Mouse (Mus musculus): ENCODE results near the gene Inpp5k. TPM values are rescaled to one million over a fixed set of nuclear protein-coding genes. Genes with fewer than 3 reads are reported as not detected.

The Inpp5k gene
- polyA plus RNA-seq, 1 experiment from 2014 or later = 17.6 TPM

GRCm38 (mm10) chr11:75657841-75658240 is 27.1 kb downstream of the Inpp5k start:
- no peaks in the 10 kb centered on the region for H3K9me3 ChIP-seq
- peaks cover 39% of the 10 kb centered on the region for H3K4me1 ChIP-seq (replicated peaks)
- peaks cover 31% of the 10 kb centered on the region for H3K36me3 ChIP-seq
- no peak overlapping the region for H3K9ac ChIP-seq
- H3K4me2 ChIP-seq (replicated peaks) = no peak overlapping the region
- no peak overlapping the region for H3K27ac ChIP-seq
- H3K27me3 ChIP-seq (replicated peaks) = no peaks in the 10 kb centered on the region
- no peak overlapping the region for H3K4me3 ChIP-seq (replicated peaks)
- ATAC-seq = no peak

DNA sequence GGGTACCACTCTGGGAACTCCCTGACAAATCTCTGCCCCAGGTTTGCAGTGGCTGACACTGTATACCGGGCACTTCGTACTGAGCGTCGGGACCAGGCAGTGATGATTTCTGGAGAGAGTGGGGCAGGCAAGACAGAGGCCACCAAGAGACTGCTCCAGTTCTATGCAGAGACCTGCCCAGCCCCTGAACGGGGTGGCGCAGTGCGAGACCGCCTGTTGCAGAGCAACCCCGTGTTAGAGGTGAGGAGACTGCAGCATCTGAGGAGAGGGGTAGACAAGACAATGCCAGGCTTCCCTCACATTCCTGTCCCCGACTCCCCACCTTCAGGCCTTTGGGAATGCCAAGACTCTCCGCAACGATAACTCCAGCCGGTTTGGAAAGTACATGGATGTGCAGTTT is 27.5 kb downstream of the Inpp5k start:
- 92% methylated on average over 13 of the region's 13 CpGs for WGBS
- no peak for ATAC-seq
- Histone ChIP-seq H3K4me3 (replicated peaks) (no peak overlapping the region), H3K27ac (no peak overlapping the region), H3K9me3 (no peaks in the 10 kb centered on the region), H3K4me2 (replicated peaks) (no peak overlapping the region), H3K36me3 (peaks cover 31% of the 10 kb centered on the region), H3K9ac (no peak overlapping the region), H3K4me1 (replicated peaks) (peaks cover 35% of the 10 kb centered on the region), H3K27me3 (replicated peaks) (no peaks in the 10 kb centered on the region)

GRCm38 (mm10) chr11:75658996-75659750 is 28.4 kb downstream of the Inpp5k start:
- no peak overlapping the region for H3K27ac ChIP-seq
- H3K36me3 ChIP-seq = peaks cover 31% of the 10 kb centered on the region
- no peak overlapping the region for H3K9ac ChIP-seq
- WGBS = 81% methylated on average over 14 of the region's 14 CpGs
- peaks cover 27% of the 10 kb centered on the region for H3K4me1 ChIP-seq (replicated peaks)
- H3K27me3 ChIP-seq (replicated peaks) = no peaks in the 10 kb centered on the region
- ATAC-seq = no peak
- no peak overlapping the region for H3K4me2 ChIP-seq (replicated peaks)
- no peaks in the 10 kb centered on the region for H3K9me3 ChIP-seq
- no peak overlapping the region for H3K4me3 ChIP-seq (replicated peaks)

- H3K9ac ChIP-seq = no peak overlapping the region
- H3K4me2 ChIP-seq (replicated peaks) = no peak overlapping the region
- no peak for ATAC-seq
- H3K9me3 ChIP-seq = no peaks in the 10 kb centered on the region
- H3K4me3 ChIP-seq (replicated peaks) = no peak overlapping the region
- 92% methylated on average over 12 of the region's 12 CpGs for WGBS
- H3K36me3 ChIP-seq = peaks cover 32% of the 10 kb centered on the region
- H3K4me1 ChIP-seq (replicated peaks) = peaks cover 17% of the 10 kb centered on the region
- H3K27me3 ChIP-seq (replicated peaks) = no peaks in the 10 kb centered on the region
- H3K27ac ChIP-seq = no peak overlapping the region
Measured at GRCm38 (mm10) chr11:75660081-75660590, 29.3 kb downstream of the Inpp5k start.

GRCm38 (mm10) chr11:75660941-75661800 is 30.4 kb downstream of the Inpp5k start:
- Histone ChIP-seq H3K9ac (no peak overlapping the region), H3K36me3 (peaks cover 42% of the 10 kb centered on the region), H3K27me3 (replicated peaks) (no peaks in the 10 kb centered on the region), H3K4me2 (replicated peaks) (no peak overlapping the region), H3K27ac (no peak overlapping the region), H3K4me3 (replicated peaks) (no peak overlapping the region), H3K9me3 (no peaks in the 10 kb centered on the region), H3K4me1 (replicated peaks) (peaks cover 12% of the 10 kb centered on the region)
- no peak for ATAC-seq
- 89% methylated on average over 21 of the region's 21 CpGs for WGBS

DNA sequence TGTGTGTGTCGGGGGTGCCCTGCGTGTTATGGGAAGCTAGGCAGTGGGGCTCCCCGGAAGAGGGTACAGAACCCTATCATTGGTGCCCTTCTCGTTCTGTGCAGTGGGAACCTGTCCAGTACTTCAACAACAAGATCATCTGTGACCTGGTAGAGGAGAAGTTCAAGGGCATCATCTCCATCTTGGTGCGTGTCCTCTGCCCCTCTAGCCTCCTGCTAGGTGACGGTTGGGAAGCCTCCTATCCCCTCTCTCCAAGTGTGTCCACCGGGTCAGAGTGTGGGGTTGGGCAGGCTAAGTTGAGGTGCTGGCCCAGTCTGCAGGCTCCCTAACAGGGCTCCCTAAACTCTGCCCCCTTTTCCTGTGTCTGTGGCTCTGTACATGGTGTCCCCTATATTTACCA is 31.3 kb downstream of the Inpp5k start:
- Histone ChIP-seq H3K9ac (no peak overlapping the region), H3K4me2 (replicated peaks) (no peak overlapping the region), H3K9me3 (no peaks in the 10 kb centered on the region), H3K27ac (no peak overlapping the region), H3K4me1 (replicated peaks) (peaks cover 3% of the 10 kb centered on the region; the same call in 1 of the 2 replicates), H3K4me3 (replicated peaks) (no peak overlapping the region), H3K27me3 (replicated peaks) (no peaks in the 10 kb centered on the region), H3K36me3 (peaks cover 51% of the 10 kb centered on the region)
- no peak for ATAC-seq
- 93% methylated on average over 7 of the region's 7 CpGs for WGBS

GRCm38 (mm10) chr11:75666296-75666695 is 35.5 kb downstream of the Inpp5k start:
- no peak overlapping the region for H3K9ac ChIP-seq
- no peak overlapping the region for H3K27ac ChIP-seq
- ATAC-seq = no peak
- no peaks in the 10 kb centered on the region for H3K9me3 ChIP-seq
- H3K27me3 ChIP-seq (replicated peaks) = no peaks in the 10 kb centered on the region
- no peaks in the 10 kb centered on the region for H3K4me1 ChIP-seq (replicated peaks)
- H3K4me2 ChIP-seq (replicated peaks) = no peak overlapping the region
- H3K4me3 ChIP-seq (replicated peaks) = no peak overlapping the region
- peaks cover 62% of the 10 kb centered on the region for H3K36me3 ChIP-seq
- WGBS = 92% methylated on average over 6 of the region's 6 CpGs

DNA sequence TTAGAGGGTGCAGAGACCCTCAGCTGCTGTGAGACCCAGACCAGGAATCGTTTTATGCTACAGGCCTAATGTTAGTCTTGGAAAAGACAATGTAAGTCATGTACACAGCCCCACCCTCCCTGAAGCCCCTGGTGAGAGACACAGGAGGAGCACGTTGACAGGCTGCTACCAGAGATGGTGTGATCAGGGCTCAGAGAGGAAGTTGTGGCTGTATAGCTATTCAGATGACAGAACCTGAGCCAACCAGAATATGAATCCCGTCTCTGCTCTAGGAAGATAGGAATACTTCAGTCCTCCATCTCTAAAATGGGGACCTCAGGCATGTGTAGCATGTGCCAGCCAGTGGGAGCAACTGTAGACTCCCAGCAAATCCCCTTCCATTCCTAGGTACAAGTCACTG is 37.8 kb downstream of the Inpp5k start:
- ATAC-seq = no peak
- H3K36me3 ChIP-seq = peaks cover 68% of the 10 kb centered on the region

DNA sequence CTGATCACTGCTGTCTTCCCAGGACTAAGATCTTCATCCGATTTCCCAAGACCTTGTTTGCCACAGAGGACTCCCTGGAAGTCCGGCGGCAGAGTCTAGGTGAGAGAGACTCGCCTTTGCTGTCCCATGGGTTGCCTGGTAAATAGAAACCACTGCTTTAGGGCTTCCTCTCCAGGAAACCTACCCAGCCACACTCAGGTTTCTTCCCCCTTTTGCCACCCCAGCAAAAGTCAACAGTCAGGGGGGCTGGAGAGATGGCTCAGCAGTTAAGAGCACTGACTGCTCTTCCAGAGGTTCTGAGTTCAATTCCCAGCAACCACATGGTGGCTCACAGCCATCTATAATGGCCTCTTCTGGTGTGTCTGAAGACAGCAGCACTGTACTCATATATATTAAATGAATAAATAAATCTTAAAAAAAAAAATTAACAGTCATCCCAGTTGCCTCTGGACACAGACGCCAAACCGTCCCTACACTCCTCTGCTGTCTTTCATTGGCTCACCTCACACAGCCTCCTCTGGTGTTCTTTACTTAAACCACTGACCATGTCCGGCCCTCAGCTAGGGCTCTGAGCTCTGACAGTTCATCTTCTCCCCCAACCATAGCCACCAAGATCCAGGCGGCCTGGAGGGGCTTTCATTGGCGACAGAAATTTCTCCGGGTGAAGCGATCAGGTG is 38.5 kb downstream of the Inpp5k start:
- WGBS = 89% methylated on average over 11 of the region's 11 CpGs
- ATAC-seq = no peak

More for the DNA sequence above, 37.8 kb downstream of the Inpp5k start:
- H3K27ac ChIP-seq = no peak overlapping the region
- 83% methylated on average over 3 of the region's 3 CpGs for WGBS
- no peaks in the 10 kb centered on the region for H3K4me1 ChIP-seq (replicated peaks)
- H3K9me3 ChIP-seq = no peaks in the 10 kb centered on the region
- H3K27me3 ChIP-seq (replicated peaks) = no peaks in the 10 kb centered on the region
- no peak overlapping the region for H3K9ac ChIP-seq
- no peak overlapping the region for H3K4me2 ChIP-seq (replicated peaks)
- no peak overlapping the region for H3K4me3 ChIP-seq (replicated peaks)

GRCm38 (mm10) chr11:75669853-75670200 is 39.0 kb downstream of the Inpp5k start:
- WGBS = 89% methylated on average over 12 of the region's 12 CpGs

More for the DNA sequence above, 38.5 kb downstream of the Inpp5k start:
- Histone ChIP-seq H3K36me3 (peaks cover 70% of the 10 kb centered on the region), H3K27ac (no peak overlapping the region), H3K9ac (no peak overlapping the region), H3K4me3 (replicated peaks) (no peak overlapping the region), H3K27me3 (replicated peaks) (no peaks in the 10 kb centered on the region), H3K4me1 (replicated peaks) (no peaks in the 10 kb centered on the region), H3K4me2 (replicated peaks) (no peak overlapping the region), H3K9me3 (no peaks in the 10 kb centered on the region)

DNA sequence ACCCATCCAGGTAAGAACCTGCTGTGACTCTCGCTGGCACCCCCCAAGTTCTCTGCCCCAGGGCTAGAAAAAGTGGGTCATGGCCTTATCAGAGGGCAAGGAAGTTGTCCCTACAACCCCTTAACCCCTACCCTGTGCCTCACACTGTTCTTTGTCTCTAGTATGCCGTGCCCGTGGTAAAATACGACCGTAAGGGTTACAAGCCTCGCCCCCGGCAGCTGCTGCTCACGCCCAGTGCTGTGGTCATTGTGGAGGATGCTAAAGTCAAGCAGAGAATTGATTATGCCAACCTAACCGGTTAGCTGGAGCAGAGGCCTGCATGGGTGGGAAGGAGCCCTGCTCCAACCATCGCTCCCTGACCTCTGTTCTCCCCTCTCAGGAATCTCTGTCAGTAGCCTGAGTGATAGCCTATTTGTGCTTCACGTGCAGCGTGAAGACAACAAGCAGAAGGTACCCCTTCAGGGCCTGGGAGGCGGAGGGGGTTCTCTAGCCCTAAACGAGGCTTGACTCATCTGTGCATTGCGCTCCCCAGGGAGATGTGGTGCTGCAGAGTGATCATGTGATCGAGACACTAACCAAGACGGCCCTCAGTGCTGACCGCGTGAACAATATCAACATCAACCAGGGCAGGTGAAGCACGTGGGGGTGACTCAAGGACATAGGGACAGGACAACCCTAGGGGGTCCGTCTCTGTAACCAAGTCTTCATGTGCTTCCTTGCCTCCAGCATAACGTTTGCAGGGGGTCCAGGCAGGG is 40.8 kb downstream of the Inpp5k start:
- no peaks in the 10 kb centered on the region for H3K4me1 ChIP-seq (replicated peaks)
- no peaks in the 10 kb centered on the region for H3K27me3 ChIP-seq (replicated peaks)
- H3K4me2 ChIP-seq (replicated peaks) = no peak overlapping the region
- no peak overlapping the region for H3K9ac ChIP-seq
- ATAC-seq = no peak
- H3K27ac ChIP-seq = no peak overlapping the region
- H3K36me3 ChIP-seq = peaks cover 54% of the 10 kb centered on the region
- no peaks in the 10 kb centered on the region for H3K9me3 ChIP-seq
- WGBS = 84% methylated on average over 22 of the region's 22 CpGs
- H3K4me3 ChIP-seq (replicated peaks) = no peak overlapping the region

More at GRCm38 (mm10) chr11:75669853-75670200, 39.0 kb downstream of the Inpp5k start:
- H3K27ac ChIP-seq = no peak overlapping the region
- H3K4me2 ChIP-seq (replicated peaks) = no peak overlapping the region
- H3K27me3 ChIP-seq (replicated peaks) = no peaks in the 10 kb centered on the region
- H3K36me3 ChIP-seq = peaks cover 70% of the 10 kb centered on the region
- no peak overlapping the region for H3K9ac ChIP-seq
- no peaks in the 10 kb centered on the region for H3K4me1 ChIP-seq (replicated peaks)
- H3K9me3 ChIP-seq = no peaks in the 10 kb centered on the region
- ATAC-seq = no peak
- H3K4me3 ChIP-seq (replicated peaks) = no peak overlapping the region

Measured in intestine, embryonic 15.5 days (tissue).